Comparison of ENCODE assay signal across 18 mouse cellular contexts in genomic region chr1:159989561-159989960, GRCm38 (mm10).
"Had no signal": no experiment of that assay in that cellular context is flagged by ENCODE, and none has a peak within 500 bp of the region (broad histone marks: within the 10 kb centered on the region; RNA-seq: fewer than 3 reads in every experiment).

No protein-coding gene starts in this region.

- H3K27me3 ChIP-seq: kidney, embryonic 15.5 days; limb, embryonic 13.5 days; liver, embryonic 13.5 days; stomach, embryonic 15.5 days had no signal

- H3K9me3 ChIP-seq: kidney, embryonic 15.5 days; limb, embryonic 10.5 days; limb, embryonic 13.5 days; liver, embryonic 13.5 days; stomach, embryonic 15.5 days had no signal

- DNase-seq: kidney, adult 8-10 months; kidney, postnatal 10 days; kidney, postnatal 4 days; liver; liver, embryonic 13.5 days; lung, embryonic 14.5 days; midbrain, embryonic 14.5 days; right cerebral cortex, adult 18-20 months; right cerebral cortex, postnatal 25 days; spleen, adult 18-20 months; thymus, postnatal 25 days had no signal

- H3K9ac ChIP-seq: kidney, embryonic 15.5 days; limb, embryonic 13.5 days; liver, embryonic 13.5 days; lung, embryonic 14.5 days; stomach, embryonic 15.5 days had no signal

- H3K4me3 ChIP-seq: kidney, embryonic 15.5 days; limb, embryonic 10.5 days; limb, embryonic 13.5 days; liver, embryonic 13.5 days; stomach, embryonic 15.5 days had no signal

- ATAC-seq: lung, postnatal 0 days had no signal

- H3K36me3 ChIP-seq: kidney, embryonic 15.5 days; limb, embryonic 10.5 days; limb, embryonic 13.5 days; liver, embryonic 13.5 days; stomach, embryonic 15.5 days had no signal

- H3K27ac ChIP-seq: kidney, embryonic 15.5 days; limb, embryonic 10.5 days; limb, embryonic 13.5 days; liver, embryonic 13.5 days; macrophage; stomach, embryonic 15.5 days had no signal

- H3K4me2 ChIP-seq: kidney, embryonic 15.5 days; limb, embryonic 13.5 days; liver, embryonic 13.5 days; lung, embryonic 14.5 days; midbrain, embryonic 11.5 days; stomach, embryonic 15.5 days had no signal

- H3K4me1 ChIP-seq: kidney, embryonic 15.5 days; limb, embryonic 10.5 days; limb, embryonic 13.5 days; liver, embryonic 13.5 days; stomach, embryonic 15.5 days had no signal
